Mouse (Mus musculus) MEL (cell line): ENCODE data around the gene Abcc2.

Source experiments
- CTCF ChIP-seq, 3 experiments: IDR thresholded peaks in 2 of 3; conservative IDR thresholded peaks in 1 of 3; 2 replicates each; pipeline ENCODE4 v1.5.1; 2011 to 2012; ENCODE audit warnings: low read length in 3 of 3, low read depth in 2 of 3, mild to moderate bottlenecking in 2 of 3, improper control_type of control experiment in 1 of 3, inconsistent platforms in 1 of 3, mixed read lengths in 1 of 3, moderate library complexity in 1 of 3; ENCODE audit not compliant: control insufficient read depth in 1 of 3, insufficient read depth in 1 of 3, poor library complexity in 1 of 3, severe bottlenecking in 1 of 3
- GABPA ChIP-seq: IDR thresholded peaks from 2 replicates; pipeline ENCODE4 v1.6.1; 2012; ENCODE audit warnings: low read depth, mild to moderate bottlenecking, inconsistent platforms, low read length, improper control_type of control experiment, moderate library complexity
- MAX ChIP-seq: IDR thresholded peaks from 2 replicates; pipeline ENCODE4 v1.6.1; 2011; ENCODE audit warnings: low read length, improper control_type of control experiment
- TBP ChIP-seq: IDR thresholded peaks from 2 replicates; pipeline ENCODE4 v1.8.0; 2011; ENCODE audit warnings: low read depth, low read length, improper control_type of control experiment

DNA sequence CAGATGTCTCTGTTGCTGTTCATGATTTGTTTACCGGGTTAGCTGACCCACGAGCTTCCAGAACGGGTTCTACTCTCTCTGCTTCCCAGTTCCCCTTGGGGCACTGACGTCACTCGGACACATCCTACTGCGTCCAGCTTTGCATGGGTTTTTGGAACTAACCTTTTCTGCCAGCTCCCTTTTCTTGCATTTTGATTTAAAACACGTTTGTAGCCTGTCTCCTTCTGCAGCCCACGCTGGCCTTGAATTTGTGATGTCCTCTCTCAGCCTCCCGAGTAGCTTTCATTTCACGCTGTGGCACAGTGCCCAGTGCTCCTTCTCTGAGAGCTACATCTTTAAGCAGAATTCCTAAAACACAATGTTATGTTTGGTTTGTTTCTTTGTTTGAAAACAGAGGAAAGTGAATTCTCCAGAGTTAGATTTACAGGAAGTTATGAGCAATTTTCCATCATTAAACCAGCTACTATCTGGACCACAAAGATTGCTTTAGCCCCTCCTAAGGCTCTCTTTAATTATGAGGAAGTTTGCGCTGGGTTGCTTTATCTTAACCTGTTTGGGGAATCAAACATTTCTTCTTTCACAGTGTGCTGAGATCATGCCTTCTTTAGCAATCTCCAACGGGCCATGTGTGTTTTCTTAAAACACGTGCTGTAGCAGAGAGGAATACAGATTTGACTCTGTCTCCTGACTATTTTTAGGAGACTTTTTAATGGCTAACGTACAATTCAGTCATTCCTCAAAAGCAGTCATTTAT lies 33.8 kb downstream of the Abcc2 start:
- no peak for TF ChIP-seq GABPA
- TF ChIP-seq CTCF (IDR thresholded peaks at IDR 0.05 in 2 of 3, conservative IDR thresholded peaks at IDR 0.05 in 1 of 3; ENCODE audit: control insufficient read depth in 1 of 3, insufficient read depth in 1 of 3, low read depth in 2 of 3, low read length in 3 of 3, poor library complexity in 1 of 3, severe bottlenecking in 1 of 3): no peak
- TF ChIP-seq TBP: peak; percentile 64
- TF ChIP-seq MAX: peak; percentile 94
